Mouse (Mus musculus) midbrain, postnatal 0 days (tissue): ENCODE measurements around the gene Aoc2. TPM values are rescaled to one million over a fixed set of nuclear protein-coding genes. Genes with fewer than 3 reads are reported as not detected.

Experiments used
- ATAC-seq: fragments of 200-750 bp; cut with Nextera tagmentation; 2 replicates; pipeline ENCODE4 v1.8.0; 2017; ENCODE audit warnings: moderate number of reproducible peaks, mild to moderate bottlenecking, moderate TSS enrichment, moderate library complexity; ENCODE audit not compliant: low FRiP score
- DNase-seq: peaks from one replicate; pipeline ENCODE4 v3.0.0-alpha.2; 2015; ENCODE audit warnings: low spot score
- H3K27ac ChIP-seq: fragments of 300-500 bp; sonication (generic); 2 replicates; pipeline ENCODE4 v1.5.1; 2014; ENCODE audit warnings: low read depth, mild to moderate bottlenecking, low read length, mixed read lengths
- H3K27me3 ChIP-seq: fragments of 300-500 bp; sonication (generic); 2 replicates; pipeline ENCODE4 v1.6.1; 2014; ENCODE audit warnings: low read length, control low read depth, mixed read lengths; ENCODE audit not compliant: insufficient read depth
- H3K36me3 ChIP-seq: fragments of 300-500 bp; sonication (generic); 2 replicates; pipeline ENCODE4 v1.6.1; 2014; ENCODE audit warnings: low read length, control low read depth, mixed read lengths; ENCODE audit not compliant: insufficient read depth
- H3K4me1 ChIP-seq: fragments of 300-500 bp; sonication (generic); 2 replicates; pipeline ENCODE4 v1.6.1; 2014; ENCODE audit warnings: mild to moderate bottlenecking, control low read depth, antibody characterized with exemption, low read length, mixed read lengths; ENCODE audit not compliant: insufficient read depth
- H3K4me2 ChIP-seq: fragments of 300-500 bp; sonication (generic); 2 replicates; pipeline ENCODE4 v1.6.1; 2014; ENCODE audit warnings: low read depth, mild to moderate bottlenecking, low read length, mixed read lengths; ENCODE audit not compliant: poor library complexity, severe bottlenecking
- H3K4me3 ChIP-seq: fragments of 300-500 bp; sonication (generic); 2 replicates; pipeline ENCODE4 v1.5.1; 2014; ENCODE audit warnings: low read depth, mild to moderate bottlenecking, low read length, moderate library complexity
- H3K9ac ChIP-seq: fragments of 300-500 bp; sonication (generic); replicated peaks from 2 replicates; pipeline ENCODE4 v1.6.1; 2014; ENCODE audit warnings: mild to moderate bottlenecking, low read length, moderate library complexity, mixed read lengths; ENCODE audit not compliant: poor library complexity, severe bottlenecking
- H3K9me3 ChIP-seq: fragments of 300-500 bp; sonication (generic); 2 replicates; pipeline ENCODE4 v1.6.1; 2016; ENCODE audit warnings: low read length, control low read depth
- CTCF ChIP-seq: IDR thresholded peaks from 2 replicates; pipeline ENCODE4 v1.5.1; 2016; ENCODE audit warnings: antibody characterized with exemption, mild to moderate bottlenecking
- WGBS: fragments of 180-500 bp; shearing (Covaris S2); extraction: QIAGEN DNeasy Blood & Tissue Kit; methylation state at CpG from one replicate; pipeline ENCODE4 v1.1.7; 2014; 5-methylcytosine and 5-hydroxymethylcytosine counted together
- polyA plus RNA-seq: library from polyadenylated mRNA; unstranded; fragments of >200 nt; fragmentation: Nextera tagmentation; extraction: Ambion mirVana; gene quantifications from 2 replicates; pipeline ENCODE4 v1.2.1, GENCODE M21; 2015
- total RNA-seq: library from RNA; depleted of rRNA; stranded (reverse); fragments of >200 nt; gene quantifications from 2 replicates; pipeline ENCODE4 v1.2.3, GENCODE M21; 2014

Gene Aoc2
- total and polyA plus RNA-seq, 2 experiments from 2014 or later: 0.64 to 6.7 TPM

- H3K4me1 ChIP-seq: no peaks in the 10 kb centered on the region
- WGBS: 73% methylated on average over 3 of the region's 3 CpGs
- DNase-seq: no peak
- H3K27me3 ChIP-seq: no peaks in the 10 kb centered on the region
- no peak for ATAC-seq
- TF ChIP-seq CTCF: no peak
- H3K36me3 ChIP-seq: no peaks in the 10 kb centered on the region
- H3K4me2 ChIP-seq: no peak overlapping the region
- no peak overlapping the region for H3K9ac ChIP-seq
- no peak overlapping the region for H3K27ac ChIP-seq
- H3K9me3 ChIP-seq: no peaks in the 10 kb centered on the region
- no peak overlapping the region for H3K4me3 ChIP-seq
Observed at GRCm38 (mm10) chr11:101357505-101358182, 32.8 kb downstream of the Aoc2 start.

GRCm38 (mm10) chr11:101359776-101360175 lies 34.9 kb downstream of the Aoc2 start:
- ATAC-seq: no peak
- Histone ChIP-seq H3K9me3 (no peaks in the 10 kb centered on the region), H3K9ac (no peak overlapping the region), H3K4me3 (no peak overlapping the region), H3K4me2 (no peak overlapping the region), H3K36me3 (no peaks in the 10 kb centered on the region), H3K27ac (no peak overlapping the region), H3K4me1 (no peaks in the 10 kb centered on the region), H3K27me3 (no peaks in the 10 kb centered on the region)
- no peak for DNase-seq
- 76% methylated on average over 9 of the region's 9 CpGs for WGBS
- no peak for TF ChIP-seq CTCF

DNA sequence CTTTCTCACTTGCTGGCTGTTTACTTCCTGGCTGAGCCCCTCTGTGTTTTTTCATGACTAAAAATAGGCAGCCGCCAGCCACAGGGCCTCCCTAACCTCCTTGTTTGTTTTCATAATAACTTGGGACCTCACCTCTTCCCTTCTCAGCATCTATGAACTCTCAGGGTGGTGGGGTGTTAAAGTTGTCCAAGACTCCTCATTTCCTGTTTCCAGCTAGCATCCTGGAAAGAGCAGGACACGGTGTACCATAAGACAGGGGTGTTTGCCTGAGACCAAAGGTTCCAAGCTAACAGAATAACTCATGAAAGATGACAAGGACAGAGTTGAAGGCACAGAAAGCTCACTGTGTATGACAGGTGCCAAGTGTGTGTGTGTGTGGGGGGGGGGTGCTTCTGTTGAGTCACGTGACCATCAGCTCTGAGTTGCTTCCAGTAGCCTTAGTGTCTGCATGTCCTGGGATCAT lies 35.8 kb downstream of the Aoc2 start:
- no peak for TF ChIP-seq CTCF
- ATAC-seq (no peak), DNase-seq (no peak)
- H3K27me3 ChIP-seq: no peaks in the 10 kb centered on the region
- H3K4me3 ChIP-seq: no peak overlapping the region
- no peak overlapping the region for H3K9ac ChIP-seq
- no peaks in the 10 kb centered on the region for H3K9me3 ChIP-seq
- no peaks in the 10 kb centered on the region for H3K36me3 ChIP-seq
- 72% methylated on average over 3 of the region's 3 CpGs for WGBS
- H3K27ac ChIP-seq: no peak overlapping the region
- no peaks in the 10 kb centered on the region for H3K4me1 ChIP-seq
- no peak overlapping the region for H3K4me2 ChIP-seq

DNA sequence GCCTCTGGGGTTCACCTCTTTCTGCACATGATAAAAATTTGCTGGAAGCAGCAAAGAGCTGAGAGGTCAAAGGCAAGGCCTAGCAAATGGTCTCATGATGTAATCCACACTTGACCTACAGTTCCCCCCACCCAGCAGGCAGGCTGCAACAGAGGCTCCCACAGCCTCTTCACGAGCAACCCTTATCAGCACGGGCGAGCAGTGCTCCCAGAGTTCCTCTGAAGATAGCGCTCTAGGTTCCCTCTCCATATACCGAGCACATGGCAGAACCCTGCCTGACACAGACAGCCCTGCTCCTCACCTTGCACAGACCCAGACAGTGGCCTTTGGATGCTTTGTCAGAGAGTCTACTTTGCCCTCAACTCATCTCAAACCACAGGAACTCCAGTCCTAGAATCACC lies 39.7 kb downstream of the Aoc2 start:
- Histone ChIP-seq H3K9ac (no peak overlapping the region), H3K4me2 (no peak overlapping the region), H3K36me3 (no peaks in the 10 kb centered on the region), H3K27ac (no peak overlapping the region), H3K27me3 (no peaks in the 10 kb centered on the region), H3K4me1 (no peaks in the 10 kb centered on the region), H3K9me3 (no peaks in the 10 kb centered on the region), H3K4me3 (no peak overlapping the region)
- no peak for TF ChIP-seq CTCF
- ATAC-seq (no peak), DNase-seq (no peak)
- 83% methylated on average over 5 of the region's 5 CpGs for WGBS

DNA sequence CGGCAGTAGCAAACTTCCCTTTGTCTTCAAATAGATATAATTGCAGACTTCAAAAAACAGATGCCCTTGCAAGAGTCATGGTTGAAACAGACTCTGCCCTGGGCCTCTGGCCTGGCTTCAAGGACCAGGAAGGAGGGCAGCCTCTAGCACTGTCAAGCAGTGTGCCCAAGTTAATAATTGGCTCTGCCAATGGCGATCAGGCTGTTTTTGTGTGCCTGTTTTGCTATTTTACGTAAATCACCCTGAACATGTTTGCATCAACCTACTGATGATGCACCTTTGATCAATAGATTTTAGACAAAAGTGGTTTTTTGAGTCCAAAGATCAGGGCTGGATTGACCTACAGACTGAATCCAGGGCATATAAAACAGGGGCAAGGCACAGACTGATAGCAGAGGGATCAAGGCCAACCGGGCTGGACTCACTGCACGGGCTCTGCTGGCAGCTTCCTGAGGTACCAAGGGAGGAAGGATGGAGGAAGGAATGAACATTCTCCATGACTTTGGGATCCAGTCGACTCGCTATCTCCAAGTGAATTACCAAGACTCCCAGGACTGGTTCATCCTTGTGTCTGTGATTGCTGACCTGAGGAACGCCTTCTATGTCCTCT lies 42.6 kb downstream of the Aoc2 start, which contains the start of gene G6pc:
G6pc (plus strand) TSS at position 236 of the 610 bp plus-strand sequence.
- no peaks in the 10 kb centered on the region for H3K27me3 ChIP-seq
- WGBS: 90% methylated on average over 8 of the region's 8 CpGs

DNA sequence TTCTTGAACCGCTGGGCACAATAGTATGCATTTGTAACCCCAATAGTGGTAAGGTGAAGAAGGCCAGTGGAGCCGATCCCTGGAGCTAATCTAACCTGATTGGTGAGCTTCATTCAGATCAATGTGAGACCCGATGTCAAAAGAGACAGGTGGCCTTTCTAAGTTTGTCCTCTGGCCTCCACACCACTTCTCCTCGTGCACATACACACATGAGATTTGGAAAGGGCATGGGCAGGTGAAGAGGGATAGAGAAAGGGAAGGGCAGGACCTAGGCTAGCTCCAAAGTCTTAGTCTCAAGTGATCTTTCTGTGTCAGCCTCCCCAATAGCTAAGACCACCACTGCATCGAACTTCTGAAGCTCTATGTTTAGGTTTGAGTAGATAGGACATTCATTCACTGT lies 45.3 kb downstream of the Aoc2 start:
- no peaks in the 10 kb centered on the region for H3K36me3 ChIP-seq
- H3K9ac ChIP-seq: no peak overlapping the region
- H3K4me1 ChIP-seq: no peaks in the 10 kb centered on the region
- no peak for DNase-seq
- no peaks in the 10 kb centered on the region for H3K27me3 ChIP-seq
- WGBS: 80% methylated on average over 5 of the region's 5 CpGs
- no peak for TF ChIP-seq CTCF
- H3K4me2 ChIP-seq: no peak overlapping the region
- H3K27ac ChIP-seq: no peak overlapping the region
- no peaks in the 10 kb centered on the region for H3K9me3 ChIP-seq
- no peak for ATAC-seq
- H3K4me3 ChIP-seq: no peak overlapping the region

More for the DNA sequence above, 42.6 kb downstream of the Aoc2 start, which contains the start of gene G6pc:
- TF ChIP-seq CTCF: no peak
- no peaks in the 10 kb centered on the region for H3K9me3 ChIP-seq
- no peak within 1 kb of the TSS for H3K4me3 ChIP-seq
- no peak within 1 kb of the TSS for H3K4me2 ChIP-seq
- H3K36me3 ChIP-seq: no peaks in the 10 kb centered on the region
- no peaks in the 10 kb centered on the region for H3K4me1 ChIP-seq
- DNase-seq (no peak), ATAC-seq (no peak)
- no peak within 1 kb of the TSS for H3K27ac ChIP-seq
- no peak within 1 kb of the TSS for H3K9ac ChIP-seq
